ENCODE assay signal across 1 mouse cellular context in the genomic region with DNA sequence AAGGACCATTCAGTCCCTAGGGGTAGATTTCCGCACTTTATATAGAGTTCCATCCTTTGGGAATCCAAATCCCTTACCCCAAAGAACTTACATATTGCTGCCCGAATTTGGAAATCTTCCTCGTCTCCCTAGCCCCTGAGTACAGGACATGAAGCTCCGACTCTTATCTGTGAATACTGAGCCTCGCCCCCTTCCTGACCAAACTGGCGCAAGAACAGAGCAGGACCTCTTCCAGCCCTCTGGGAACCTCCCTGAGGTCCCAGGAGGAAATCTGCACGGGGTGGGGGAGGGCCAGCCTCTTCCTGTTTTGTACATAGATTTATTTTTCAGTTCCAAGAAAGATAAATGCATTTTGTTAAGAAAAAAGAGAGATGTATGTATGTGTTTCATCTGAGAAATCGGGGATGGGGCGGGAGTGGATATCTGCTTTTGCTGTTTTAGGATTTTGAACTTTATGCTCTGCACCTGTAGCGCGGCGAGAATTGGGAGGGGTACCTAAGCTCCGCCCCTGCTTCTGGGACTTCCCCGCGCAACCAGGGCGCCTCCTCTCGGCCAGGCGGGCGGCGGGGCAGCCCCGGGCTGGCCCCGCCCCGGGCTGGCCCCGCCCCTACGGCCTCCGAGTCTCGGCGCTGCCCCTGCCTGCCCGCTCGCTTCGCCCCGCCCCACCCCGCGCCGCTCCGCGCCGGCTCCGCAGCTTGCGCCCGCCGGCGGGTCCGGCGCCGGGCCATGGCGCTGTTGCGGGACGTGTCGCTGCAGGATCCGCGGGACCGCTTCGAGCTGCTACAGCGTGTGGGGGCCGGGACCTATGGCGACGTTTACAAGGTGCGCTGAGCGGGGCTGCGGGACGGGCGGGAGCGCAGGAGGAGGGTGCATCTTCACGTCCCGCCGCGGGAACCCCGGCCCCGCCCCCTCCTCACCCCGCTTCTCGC.
TF ChIP-seq lines count a peak whose summit lies in the region.

TSS of gene Map4k2 (plus strand) at position 612 of the 929 bp plus-strand sequence.

TF ChIP-seq in CH12.LX, 34 proteins besides CTCF, POLR2A, EP300 and RAD21 (continued from another document):
- TF ChIP-seq CHD1 (IDR thresholded peaks at IDR 0.05; ENCODE audit: low read depth, low read length) (no peak), MXI1 (IDR thresholded peaks at IDR 0.05; ENCODE audit: low read depth, low read length) (peak; percentile 15; the same call in 1 of the 2 replicates), MEF2A (IDR thresholded peaks at IDR 0.05; ENCODE audit: borderline replicate concordance, low read depth, low read length) (no peak), NELFE (IDR thresholded peaks at IDR 0.05; ENCODE audit: low read depth, low read length) (peak; percentile 50), ZNF384 (IDR thresholded peaks at IDR 0.05; ENCODE audit: low read depth, low read length) (no peak), TBP (conservative IDR thresholded peaks at IDR 0.05; ENCODE audit: low read depth, low read length) (no peak), MAX (IDR thresholded peaks at IDR 0.05; ENCODE audit: low read length) (no peak), TCF12 (IDR thresholded peaks at IDR 0.05; ENCODE audit: low read depth, low read length) (peak; percentile 81), NRF1 (IDR thresholded peaks at IDR 0.05; ENCODE audit: low read depth, low read length) (peak; percentile 55), MAZ (IDR thresholded peaks at IDR 0.05; ENCODE audit: low read depth, low read length) (peak; percentile 92), KAT2A (IDR thresholded peaks at IDR 0.05; ENCODE audit: insufficient replicate concordance, low read length) (0 out of 2 replicates have a peak, but pooled peaks have one; percentile 58), E2F4 (IDR thresholded peaks at IDR 0.05; ENCODE audit: insufficient replicate concordance, low read depth, low read length) (no peak), SMC3 (IDR thresholded peaks at IDR 0.05; ENCODE audit: low read depth, low read length) (no peak), ZKSCAN1 (IDR thresholded peaks at IDR 0.05; ENCODE audit: borderline replicate concordance, low read depth, low read length) (no peak), MYC (IDR thresholded peaks at IDR 0.05; ENCODE audit: low read depth, low read length) (0 out of 2 replicates have a peak, but pooled peaks have one; percentile 22), USF1 (IDR thresholded peaks at IDR 0.05; ENCODE audit: low read depth, low read length) (no peak), RCOR1 (conservative IDR thresholded peaks at IDR 0.05; ENCODE audit: low read depth, low read length) (0 out of 2 replicates have a peak, but pooled peaks have one; percentile 55), HCFC1 (IDR thresholded peaks at IDR 0.05; ENCODE audit: low read depth, low read length) (0 out of 2 replicates have a peak, but pooled peaks have one; percentile 55), BHLHE40 (IDR thresholded peaks at IDR 0.05; ENCODE audit: low read depth, low read length) (peak; percentile 74), ETS1 (conservative IDR thresholded peaks at IDR 0.05; ENCODE audit: low read depth, low read length) (peak; percentile 75), JUND (conservative IDR thresholded peaks at IDR 0.05; ENCODE audit: low read depth, low read length) (no peak), GABPA (IDR thresholded peaks at IDR 0.05; ENCODE audit: insufficient replicate concordance, low read depth, low read length) (no peak), POLR2AphosphoS2 (IDR thresholded peaks at IDR 0.05; ENCODE audit: low read depth, low read length) (peak; percentile 36; the same call in 1 of the 2 replicates), ZC3H11A (IDR thresholded peaks at IDR 0.05; ENCODE audit: low read depth, low read length) (no peak)
